Mouse (Mus musculus) neutrophil, adult 5-6 weeks (primary cell): ENCODE measurements around the gene Dyrk1a. TPM values are rescaled to one million over a fixed set of nuclear protein-coding genes. Genes with fewer than 3 reads are reported as not detected.

ENCODE experiments used
- ATAC-seq: fragments of 151-379, 151-347 bp; 2 replicates; pipeline ENCODE4 v1.8.0; 2017; ENCODE audit warnings: mild to moderate bottlenecking, moderate TSS enrichment; ENCODE audit not compliant: insufficient number of reproducible peaks, poor library complexity, low FRiP score, severe bottlenecking; ENCODE audit errors: extremely low read depth
- total RNA-seq: library from RNA; stranded (forward); fragments of 200-1000 nt; gene quantifications from 2 replicates; pipeline ENCODE4 v1.2.3, GENCODE M21; 2017

The Dyrk1a gene
- total RNA-seq, 1 experiment from 2014 or later = 124 TPM

GRCm38 (mm10) chr16:94555346-94555745, 14.5 kb upstream of the Dyrk1a start:
- ATAC-seq = no peak

- no peak for ATAC-seq
Measured at GRCm38 (mm10) chr16:94556228-94556627, 13.6 kb upstream of the Dyrk1a start.

DNA sequence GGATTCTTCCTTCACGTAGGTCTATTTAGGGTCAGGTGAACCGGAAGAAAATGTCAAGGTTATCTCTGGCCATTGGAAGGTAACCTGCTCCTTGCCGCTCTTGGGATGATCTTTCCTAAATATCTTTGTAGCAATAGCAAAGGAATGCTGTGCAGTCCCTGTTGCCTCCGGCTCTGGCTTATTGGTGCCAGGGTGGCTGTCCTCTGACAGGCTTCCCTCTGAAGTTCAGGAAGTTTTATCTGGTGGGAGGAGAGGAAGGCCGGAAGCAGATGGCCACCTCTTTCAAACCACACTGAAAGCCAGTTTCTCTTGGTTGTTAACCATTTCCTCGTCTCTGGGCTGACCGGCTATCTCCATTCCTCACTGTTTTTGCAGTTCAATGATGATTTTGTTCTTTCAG, 10.5 kb upstream of the Dyrk1a start:
- ATAC-seq = no peak

DNA sequence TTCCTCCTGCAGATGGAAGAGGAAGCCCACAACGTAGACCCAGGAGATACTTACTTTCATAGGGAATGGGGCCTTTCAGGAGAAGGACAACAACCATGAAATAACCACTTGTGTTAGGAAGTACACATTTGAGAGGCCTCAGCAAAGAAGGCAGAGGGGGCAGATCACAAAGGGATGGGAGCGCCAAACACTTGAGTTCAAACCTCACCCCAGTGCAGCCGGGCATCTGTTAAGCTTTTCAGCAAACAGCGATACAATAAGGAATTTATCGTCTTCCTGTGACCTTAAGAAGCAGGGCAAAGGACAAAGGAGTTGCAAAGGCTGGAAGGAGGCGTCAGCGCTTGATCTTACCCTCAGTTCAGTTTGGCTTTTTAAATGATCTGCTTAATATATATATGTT, 10.0 kb upstream of the Dyrk1a start:
- no peak for ATAC-seq

GRCm38 (mm10) chr16:94560618-94561017, 9.2 kb upstream of the Dyrk1a start:
- ATAC-seq = no peak

DNA sequence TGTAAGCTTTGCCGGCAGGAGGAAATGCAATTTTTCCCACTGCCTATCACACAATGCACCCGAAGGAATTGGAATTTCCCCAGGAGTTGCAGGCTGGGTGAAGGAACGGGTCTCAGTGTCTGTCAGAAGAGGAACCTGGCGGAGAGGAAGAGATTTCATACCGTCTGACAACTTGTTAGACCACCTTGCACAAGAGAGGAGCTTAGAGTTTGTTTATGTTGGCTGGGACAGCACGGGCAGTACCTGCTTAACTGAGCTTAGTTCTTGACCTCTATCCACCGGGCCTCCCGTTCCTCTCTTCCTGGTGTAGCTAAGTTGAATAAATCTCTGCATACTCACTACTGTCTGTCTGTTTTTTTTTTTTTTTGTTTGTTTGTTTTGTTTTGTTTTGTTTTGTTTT, 3.7 kb upstream of the Dyrk1a start:
- ATAC-seq = no peak

DNA sequence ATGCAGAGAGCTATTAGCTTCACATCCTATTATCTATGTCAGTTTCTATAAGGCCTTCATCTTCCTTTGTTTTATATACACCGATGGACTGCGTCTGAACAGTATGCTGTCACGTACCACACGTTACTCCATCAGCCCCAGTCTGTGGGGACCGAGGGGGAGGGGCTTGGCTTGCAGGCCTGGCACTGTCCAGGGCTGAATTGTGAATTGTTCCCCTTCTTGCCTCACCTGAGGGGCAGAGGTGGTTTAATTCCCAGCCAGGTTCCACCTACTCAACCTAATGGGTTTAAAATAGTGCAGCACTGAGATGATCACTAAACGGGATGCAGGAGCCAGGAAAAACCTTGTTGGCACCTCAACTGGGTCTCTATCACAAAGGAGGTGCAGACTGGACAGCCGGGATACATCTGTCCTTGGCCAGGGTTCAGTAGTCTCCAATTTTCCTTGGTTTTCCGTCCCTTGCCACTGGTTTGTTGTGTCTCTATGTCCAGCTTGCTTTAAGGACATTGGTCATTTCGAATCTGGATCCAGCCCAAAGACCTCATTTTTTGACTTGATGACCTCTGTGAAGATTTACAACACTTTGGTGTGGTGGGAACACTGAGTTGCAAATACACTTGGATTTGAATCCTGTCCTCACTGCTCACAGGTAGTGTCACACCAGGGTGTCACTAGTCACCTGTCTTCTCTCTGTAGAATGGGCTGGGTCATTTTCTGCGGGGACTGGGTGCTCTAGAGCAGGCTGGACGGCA, 2.8 kb upstream of the Dyrk1a start:
- ATAC-seq = no peak

DNA sequence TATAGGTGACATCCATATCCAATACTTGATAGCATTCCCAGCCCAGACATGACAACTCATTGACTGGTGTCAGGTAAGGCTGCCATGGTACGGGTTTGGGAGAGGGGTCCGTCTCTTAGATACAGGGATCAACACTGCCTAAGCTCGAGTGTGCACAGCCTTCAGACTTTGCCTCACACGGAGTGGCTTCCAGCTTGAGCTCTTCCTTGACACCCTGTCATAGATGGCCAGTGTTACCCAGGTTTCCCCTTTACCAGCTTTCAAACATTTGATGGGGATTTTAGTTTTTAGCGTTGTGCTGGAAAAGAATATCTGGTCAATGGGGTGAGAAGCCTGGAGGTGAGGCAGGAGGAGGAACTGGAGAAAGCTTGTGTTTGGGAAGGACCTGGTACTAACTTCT, 2.1 kb upstream of the Dyrk1a start:
- no peak for ATAC-seq

- ATAC-seq = peak; percentile 1; the same call in 1 of the 2 replicates
Measured at GRCm38 (mm10) chr16:94568335-94569228, 1.2 kb upstream of the Dyrk1a start.

GRCm38 (mm10) chr16:94570361-94571041, 691 bp downstream of the Dyrk1a start:
- ATAC-seq = no peak

DNA sequence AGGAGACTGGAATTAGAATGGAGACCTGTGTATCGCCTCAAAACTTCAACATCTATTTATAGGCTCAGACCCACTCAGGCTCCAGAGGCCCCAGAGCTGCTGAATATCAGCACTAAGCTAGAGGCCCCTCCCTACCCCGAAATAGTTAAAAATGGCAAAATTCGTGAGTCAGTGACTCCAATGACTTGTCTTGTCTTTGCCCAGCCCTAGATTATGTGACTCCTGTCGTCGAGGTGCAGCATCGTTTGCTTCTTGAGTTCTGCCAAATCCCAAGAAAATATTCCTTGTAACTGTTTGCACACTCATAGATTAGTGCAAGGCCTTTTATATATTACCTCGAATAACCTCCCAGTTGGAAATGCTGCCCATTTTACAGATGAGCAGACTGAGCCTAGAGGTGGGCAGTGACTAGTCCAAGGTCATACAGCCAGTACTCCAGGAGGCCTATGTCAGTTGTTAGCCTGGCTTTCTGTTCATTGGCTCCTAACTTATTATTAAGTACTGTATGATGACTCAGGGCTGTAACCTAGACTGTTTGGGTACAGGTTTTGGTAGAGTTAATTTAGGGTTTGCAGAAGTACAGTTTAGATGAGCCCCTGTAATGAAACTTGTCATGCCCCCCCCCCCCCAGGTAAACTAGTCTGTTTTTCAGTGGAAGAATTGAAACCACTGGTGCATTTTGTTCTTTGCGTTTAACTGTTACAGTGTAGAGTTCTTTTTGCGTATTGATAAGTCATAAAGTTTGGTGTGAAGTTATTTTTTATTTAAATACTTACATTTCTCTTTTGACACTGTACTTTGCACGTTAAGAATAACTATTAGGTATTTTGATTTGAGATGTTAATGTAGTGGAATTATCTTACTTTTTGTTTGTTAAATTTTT, 1.5 kb downstream of the Dyrk1a start:
- no peak for ATAC-seq

- ATAC-seq = no peak
Measured at GRCm38 (mm10) chr16:94572422-94572821, 2.6 kb downstream of the Dyrk1a start.

GRCm38 (mm10) chr16:94574025-94574717, 4.4 kb downstream of the Dyrk1a start:
- ATAC-seq = no peak

GRCm38 (mm10) chr16:94574718-94575094, 4.9 kb downstream of the Dyrk1a start:
- ATAC-seq = no peak

- no peak for ATAC-seq
Measured at GRCm38 (mm10) chr16:94575757-94576156, 5.9 kb downstream of the Dyrk1a start.

GRCm38 (mm10) chr16:94579348-94579747, 9.5 kb downstream of the Dyrk1a start:
- no peak for ATAC-seq

DNA sequence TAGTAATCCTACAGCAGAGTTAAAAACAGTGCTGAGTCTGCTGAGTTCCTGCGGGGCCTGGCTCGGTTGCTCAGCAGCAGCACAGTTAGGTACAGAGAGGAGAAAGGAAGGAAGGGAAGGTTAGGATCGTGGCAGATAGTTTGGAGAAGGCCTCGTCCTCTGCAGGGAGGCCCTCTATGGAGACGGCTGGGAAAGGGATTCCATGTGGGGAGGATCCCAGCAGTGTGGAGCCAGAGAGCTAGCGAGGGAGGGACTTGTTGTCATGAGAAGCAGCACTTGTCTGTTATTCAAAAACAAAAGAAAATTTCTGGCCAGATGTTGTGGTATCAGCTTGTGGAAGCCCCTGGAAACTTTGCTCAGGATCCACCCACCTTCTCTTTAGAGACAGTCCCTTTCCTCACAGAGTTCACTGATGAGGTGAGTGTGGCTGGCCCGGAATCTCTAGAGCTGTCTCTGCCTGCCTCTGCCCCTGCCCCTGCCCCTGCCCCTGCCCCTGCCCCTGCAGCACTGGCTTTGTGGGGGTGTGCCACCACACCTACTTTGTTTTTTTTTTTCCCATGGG, 11.1 kb downstream of the Dyrk1a start:
- ATAC-seq = no peak
